Mouse (Mus musculus) B cell, adult 2 months (primary cell): ENCODE results near the gene Zcchc3.
"Not testable (repeated sequence)": the region's sequence is repeated elsewhere in the genome, so short reads cannot be mapped to it uniquely, and the experiment has no call there.

Source experiments
- DNase-seq, 2 experiments: peaks; one replicate each; pipeline ENCODE4 v3.0.0; 2022

Gene Zcchc3

DNA sequence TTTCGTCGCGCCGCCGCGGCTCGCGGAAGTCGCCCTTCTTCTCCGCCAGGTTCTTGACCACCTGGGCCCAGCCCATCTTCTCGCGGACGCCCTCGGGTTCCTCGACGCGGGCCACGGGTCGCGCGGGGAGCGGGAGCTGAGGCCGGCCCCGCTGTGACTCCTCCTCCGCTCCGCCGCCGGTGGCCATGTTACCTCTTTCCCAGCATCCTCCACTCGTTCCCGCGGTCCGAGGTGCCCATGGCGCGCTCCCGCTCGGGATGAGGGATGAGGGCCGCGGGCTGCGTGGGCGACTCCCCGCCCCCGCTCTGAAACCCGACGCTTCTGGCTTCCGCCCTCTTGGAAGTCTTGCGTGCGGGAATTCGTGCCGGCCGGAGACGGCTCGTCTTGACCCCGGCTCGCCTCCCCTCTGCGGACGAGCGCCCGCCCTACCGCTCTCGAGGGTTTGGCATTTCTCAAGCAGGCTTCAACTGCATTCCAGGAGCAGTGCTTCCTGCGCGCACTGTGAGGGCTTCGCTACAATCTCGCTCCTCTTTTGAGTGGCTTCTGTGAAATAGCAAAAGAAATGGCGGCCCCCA, at the start of gene Zcchc3:
Gene Zcchc3 (minus strand): TSS at position 437 of the 575 bp plus-strand sequence.
- DNase-seq, result peak; percentile 56 to 57

DNA sequence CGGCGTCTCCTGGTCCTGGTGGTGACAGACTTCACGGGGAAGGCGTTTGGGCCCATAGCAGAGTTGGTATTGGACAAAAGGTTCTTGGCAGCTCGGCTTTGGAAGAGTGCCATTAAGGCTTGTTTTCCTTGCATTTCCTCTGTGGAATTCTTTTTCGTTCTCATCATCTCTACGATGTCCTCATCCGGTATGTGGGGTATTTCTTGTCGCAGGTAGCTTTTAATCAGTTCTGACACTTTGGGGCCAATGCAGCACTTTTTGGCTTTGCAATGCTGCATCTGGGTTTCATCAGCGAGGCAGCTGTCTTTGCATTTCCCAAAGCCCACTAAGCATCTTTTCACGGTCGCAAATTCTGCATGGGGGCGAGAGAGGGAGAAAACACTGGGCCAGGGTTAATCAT, 44.4 kb upstream of the Zcchc3 start:
- DNase-seq, result no peak

DNA sequence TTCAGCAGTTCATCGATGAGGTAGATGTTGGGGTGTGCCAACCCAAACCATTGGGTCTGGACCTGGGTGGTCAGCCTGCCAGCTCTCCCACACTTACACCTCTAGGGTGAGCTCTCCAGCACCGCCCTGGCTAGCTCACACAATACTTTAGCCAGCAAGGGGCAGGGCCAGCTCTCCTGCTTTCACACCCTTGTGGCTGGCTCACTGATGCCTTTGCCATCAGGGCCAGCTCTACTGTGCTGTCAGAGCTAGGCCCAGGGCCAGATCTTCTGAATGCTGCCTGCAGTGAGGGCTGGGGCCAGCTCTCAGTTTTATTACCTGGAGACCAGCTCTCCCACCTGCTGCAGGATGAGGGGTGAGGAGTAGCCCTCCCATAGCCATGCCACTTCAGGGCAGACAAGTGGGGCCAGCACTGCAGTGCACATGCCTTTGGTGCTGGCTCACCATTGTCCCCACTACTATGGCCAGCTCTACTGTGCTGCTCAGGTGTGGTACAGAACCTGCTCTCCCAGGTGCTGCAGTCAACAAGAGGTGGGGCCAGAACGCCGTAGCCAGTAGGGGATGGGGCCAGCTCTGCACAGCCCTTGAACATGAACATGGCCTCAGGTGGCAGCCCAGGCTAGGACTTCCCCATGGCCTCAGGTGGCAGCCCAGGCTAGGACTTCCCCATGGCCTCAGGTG, 37.4 kb upstream of the Zcchc3 start:
- no peak for DNase-seq

DNA sequence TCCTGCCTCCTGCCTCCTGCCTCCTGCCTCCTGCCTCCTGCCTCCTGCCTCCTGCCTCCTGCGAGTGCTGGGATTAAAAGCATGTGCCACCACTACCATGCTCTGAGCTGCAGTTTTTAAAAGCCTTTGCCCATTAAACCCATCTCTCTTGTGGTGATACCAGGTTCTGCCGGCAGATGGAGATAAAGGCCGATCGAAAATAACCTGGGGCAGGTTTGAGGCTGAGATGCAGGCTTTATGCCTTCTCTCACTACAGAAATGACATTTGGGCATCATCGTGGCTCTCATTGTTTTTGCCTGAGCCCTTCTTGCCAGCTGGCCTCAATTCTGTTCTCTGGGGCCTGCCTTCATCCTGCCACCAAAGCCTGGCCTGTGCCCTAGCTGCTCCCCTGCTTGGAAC, 35.4 kb upstream of the Zcchc3 start:
- DNase-seq, result peak; percentile 44 to 59

DNA sequence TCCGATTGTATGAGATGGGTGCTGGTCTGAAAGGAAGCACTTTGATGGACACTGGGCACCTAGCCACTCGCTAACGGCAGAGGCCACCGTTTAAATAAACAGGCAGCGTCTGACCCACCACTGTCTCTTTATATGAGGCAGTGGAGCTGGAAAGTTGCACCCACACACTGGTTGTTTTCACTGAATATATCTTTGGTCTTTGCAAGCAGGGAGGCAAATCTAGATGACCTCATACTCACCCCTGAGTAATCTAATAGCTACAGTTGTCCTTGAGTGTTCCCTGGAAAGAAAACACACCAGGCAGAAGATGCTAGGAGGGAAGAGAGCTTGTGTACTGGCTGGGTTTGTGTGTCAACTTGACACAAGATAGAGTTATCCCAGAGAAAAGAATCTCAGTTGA, 32.6 kb upstream of the Zcchc3 start:
- DNase-seq, result no peak

DNA sequence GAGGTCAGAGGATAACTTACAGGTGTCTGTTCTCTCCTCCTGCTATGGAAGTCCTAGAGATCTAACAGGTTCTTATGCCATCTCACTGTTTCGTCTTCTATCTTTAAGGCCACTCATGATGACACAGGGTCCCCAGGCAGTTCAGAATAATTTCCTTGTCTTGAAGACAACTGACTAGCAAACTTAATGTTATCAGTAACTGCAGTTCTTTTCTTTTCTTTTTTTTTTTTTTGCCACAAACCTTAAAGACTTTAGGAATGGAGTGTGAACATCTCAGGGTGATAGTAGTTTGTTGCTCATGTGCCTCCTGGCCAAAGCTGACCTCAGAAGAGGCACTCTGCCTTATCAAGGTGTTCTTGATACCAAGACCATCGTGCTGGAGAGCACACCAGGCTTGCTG, 31.8 kb upstream of the Zcchc3 start:
- no peak for DNase-seq

DNA sequence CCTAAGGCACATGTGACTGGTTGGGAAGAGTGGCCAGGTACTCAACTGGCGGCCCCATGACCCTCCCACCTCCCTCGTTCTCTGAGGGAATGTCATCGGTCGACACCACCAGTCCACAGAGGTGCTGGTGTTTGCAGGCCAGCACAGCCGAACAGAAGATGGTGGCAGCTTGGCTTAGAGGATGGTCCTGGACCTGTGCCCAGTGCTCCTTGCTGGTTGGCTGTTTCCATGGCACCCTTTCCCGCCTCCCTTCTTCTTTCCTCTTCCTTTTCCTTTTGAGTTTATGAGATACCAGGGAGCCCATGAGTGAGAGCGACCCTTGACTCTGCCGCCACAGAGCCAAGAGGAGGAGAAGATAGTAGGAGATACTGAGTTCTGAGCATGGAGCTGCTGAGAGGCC, 28.5 kb upstream of the Zcchc3 start:
- no peak for DNase-seq

DNA sequence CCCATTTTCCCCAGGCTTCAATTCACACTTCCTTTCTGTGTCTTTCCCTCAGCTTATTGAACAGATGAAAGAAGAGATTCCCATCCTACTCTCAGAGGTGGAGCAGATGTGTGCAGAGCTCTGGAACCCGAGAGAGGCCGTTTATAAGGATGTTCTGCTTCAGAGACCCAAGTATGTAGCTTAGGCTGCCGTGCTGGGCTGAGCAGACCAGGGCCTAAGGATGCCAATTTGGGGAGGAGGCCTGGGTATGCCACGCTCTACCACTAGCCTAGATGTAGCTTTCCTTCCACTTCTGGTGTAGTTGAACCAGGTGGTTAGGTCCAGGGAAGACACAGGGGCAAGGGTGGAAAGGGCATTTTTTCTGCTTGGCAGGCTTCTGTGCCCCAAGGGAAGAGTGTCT, 27.5 kb upstream of the Zcchc3 start:
- no peak for DNase-seq

DNA sequence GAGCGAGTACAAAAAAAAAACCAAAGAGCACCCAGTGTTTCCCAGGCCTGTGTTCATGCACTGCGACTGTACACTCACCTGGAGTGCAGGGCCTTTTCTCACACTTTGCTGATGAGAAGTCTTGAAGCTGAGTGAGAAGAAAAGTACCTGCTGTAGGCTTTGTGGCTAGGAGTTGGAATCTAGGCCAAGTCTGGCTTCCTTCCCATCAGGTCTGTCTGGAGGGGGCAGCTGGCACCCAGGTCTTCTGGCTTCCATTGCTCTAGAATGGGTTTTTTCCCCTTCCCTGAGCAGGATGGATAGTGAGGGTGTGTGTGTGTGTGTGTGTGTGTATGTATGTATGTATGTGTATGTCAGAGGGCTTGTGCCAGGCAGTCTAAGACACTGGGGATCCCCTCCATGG, 25.0 kb upstream of the Zcchc3 start:
- DNase-seq, result no peak

DNA sequence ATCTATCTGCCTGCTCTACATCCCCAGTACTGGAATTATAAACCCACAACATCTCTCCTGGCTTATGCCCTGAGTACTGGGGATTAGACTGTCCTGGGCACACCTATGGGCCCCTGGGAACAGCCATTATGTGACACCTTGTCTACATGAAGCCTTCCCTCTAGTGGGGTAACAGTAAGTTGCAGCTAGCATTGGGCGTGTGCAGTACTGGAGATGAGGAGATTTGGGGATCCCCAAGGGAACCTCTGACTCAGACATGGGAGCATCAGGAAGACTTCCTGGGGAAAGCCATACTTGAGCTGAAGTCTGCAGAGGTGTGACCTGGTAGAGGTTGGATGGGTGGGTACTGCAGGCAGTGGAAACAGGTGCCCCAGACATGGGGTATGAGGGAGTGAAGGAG, 24.1 kb upstream of the Zcchc3 start:
- DNase-seq, result no peak

DNA sequence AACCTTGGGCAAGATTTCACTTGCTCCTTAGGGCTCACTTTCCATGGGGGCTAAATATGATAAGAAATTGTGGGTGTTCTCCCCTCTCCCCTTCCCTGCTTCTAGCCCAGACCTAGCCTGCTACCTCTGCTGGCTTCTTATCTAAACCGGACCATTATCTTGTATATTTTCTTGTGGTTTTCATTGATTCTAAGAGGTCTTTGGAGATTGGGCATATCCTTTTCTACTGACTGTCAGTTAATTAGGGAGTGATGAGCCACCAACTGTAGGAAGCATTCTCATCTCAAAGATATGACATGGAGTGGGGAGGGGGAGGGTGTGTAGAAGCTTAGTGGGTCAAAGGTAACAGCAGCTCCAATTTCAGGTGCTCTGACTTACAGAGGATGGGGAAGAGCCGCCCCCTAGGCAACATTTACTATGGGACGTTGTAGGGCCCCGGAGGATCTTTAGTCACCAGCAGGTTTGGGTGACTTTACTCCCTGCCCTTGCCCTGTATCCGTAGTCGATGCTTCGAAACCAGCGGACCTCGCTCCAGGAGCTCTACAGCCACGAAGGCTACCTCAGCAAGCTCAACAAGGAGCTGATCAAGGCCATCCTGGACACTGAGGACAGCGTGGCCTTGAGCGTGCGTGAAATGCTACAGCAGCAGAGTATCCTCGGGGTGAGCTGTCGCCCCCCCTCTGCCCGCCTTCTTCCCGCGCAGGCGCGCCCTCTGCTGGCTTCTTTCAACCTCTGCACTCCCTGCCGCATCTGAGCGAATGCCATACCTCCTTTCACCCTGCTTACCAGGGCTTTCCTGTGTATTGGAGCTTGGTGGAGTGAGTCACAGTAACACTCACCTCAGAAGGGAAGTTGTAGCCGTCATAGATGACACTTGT, 22.4 kb upstream of the Zcchc3 start:
- peak; percentile 90 for DNase-seq

DNA sequence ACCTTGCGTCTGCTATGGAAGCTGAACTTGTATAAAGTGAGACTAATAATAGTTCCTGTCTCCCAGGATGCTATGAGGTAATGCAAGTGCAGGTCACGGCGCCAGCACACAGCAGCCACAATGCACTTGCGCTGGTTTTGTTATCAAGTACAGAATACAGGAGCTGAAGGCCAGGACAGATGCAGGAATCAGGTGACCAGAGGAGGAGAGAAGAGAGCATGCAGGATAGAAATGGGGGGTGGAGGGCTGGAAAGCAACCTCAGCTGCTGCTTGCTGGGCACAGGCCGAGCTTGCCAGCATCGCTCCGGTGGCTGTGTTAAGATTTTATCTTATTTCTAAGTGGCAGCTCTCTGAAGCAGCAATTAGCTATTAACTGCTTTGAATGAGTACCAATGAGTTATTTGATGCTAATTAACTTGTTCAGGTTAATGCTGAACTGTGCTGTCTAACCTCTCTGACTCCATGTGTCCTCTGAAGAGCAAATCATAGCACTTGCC, 21.6 kb upstream of the Zcchc3 start:
- no peak for DNase-seq

DNA sequence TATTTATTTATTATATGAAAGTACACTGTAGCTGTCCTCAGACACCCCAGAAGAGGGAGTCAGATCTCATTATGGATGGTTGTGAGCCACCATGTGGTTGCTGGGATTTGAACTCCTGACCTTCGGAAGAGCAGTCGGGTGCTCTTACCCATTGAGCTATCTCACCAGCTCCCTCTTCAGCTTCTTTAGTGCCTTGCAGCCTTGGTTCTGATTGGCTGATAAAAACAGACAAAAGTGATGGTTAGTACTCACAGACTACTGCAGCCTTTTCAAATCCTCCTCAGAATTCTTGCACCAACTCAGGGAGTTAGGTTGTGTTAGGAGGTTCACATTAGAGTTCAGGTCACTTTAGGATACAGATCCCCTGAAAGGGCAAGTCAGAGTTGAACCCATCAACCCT, 13.7 kb upstream of the Zcchc3 start:
- DNase-seq, result not testable (repeated sequence)

DNA sequence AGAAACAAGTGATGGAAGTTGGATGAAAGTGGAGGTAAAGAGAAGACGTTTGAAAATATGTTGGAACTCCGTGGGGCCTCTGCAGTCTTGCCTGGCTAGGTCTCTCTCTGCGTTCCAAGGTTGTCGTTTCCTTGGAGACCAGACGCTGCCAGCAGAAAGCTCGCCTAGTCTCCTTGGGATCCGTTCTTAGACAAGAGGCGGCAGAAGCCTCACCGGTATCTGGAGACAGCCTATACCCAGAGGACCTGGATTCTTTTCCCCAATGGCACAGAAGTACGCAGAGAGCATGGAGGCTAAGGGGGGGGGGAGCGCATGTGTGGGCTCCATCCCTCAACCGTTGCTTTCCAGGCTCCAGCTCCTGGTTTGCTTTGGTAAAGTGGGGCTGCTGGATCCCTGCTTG, 12.7 kb upstream of the Zcchc3 start:
- no peak for DNase-seq

DNA sequence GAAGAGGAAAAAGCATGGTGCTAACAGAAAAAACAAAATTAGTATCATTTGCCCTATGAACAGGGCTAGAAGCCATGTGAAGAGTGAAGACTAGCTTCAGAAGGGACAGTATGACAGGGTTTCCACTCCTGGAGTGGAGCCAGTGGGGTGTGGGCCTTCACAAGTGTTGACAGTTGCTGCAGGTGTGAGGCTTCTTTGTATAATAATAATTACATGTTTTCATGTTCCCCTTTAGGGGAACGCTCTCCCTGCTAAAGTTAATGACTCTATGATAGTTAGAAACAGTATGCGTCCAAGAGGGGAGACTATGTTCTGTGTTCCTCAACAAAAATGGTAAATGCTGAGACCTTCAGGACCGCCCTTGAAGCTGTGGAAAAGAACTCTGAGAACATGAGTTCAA, 959 bp upstream of the Zcchc3 start:
- no peak for DNase-seq

DNA sequence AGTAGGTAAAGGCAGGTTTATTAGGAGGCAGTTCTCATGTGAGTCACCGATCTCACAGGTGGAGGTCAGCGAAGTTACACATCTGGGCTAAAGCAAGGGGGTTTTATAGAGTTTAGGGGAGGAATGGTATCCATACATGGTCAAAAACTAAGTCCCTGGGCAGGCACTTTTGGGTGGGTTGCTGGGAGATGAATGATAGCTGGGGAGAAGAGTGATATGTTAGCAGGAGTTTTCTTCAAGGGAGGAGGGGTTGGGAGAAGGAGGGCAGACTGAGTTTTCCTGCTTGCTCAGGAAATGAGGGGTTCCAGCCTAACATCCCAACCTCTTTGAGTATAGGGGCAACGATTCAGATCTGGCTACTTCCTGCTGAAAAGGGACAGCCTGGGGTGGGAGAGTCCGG, 460 bp upstream of the Zcchc3 start, which contains the start of gene 6820408C15Rik:
Gene 6820408C15Rik (plus strand): TSS at position 301 of the 400 bp plus-strand sequence.
- no peak for DNase-seq

DNA sequence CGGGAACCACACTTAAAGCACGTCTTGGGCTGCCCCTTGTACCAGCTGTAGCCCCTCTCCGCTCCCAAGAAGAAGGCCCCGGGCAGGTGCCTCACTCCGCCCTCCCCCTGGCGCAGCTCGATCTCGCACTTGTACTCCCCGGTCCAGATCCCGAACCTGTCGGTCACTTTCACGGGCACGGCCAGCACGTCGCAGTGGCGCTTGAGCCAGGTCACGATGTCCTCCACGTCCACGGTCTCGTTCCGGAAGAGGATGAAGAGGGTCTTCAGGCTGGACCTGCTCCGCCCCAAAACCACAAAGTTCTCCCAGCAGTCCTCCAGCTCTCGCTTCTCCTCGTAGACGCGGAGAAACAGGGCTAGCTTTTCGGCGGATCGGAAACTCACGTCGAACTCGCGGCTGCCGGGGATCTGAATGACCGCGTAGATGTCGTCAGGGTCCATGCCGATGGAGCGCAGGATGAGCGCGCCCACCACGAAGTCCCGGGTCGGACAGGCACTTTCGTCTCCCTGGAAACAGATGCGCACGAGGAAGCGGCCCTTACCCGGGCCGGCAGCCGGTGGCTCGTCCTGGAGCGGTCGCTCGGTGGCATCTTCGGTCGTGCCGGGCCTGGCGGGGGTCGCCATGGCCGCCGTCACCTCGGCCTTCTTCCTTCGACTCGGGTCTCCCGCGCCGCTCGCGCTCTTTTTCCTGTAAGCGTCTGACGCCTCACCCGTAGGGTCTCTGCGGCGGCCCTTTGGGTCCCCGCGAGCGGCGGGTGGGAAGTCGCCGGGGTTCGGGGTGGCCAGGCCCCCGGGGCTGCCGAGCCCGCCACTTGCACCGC, 852 bp downstream of the Zcchc3 start:
- peak; percentile 29 to 34 for DNase-seq

DNA sequence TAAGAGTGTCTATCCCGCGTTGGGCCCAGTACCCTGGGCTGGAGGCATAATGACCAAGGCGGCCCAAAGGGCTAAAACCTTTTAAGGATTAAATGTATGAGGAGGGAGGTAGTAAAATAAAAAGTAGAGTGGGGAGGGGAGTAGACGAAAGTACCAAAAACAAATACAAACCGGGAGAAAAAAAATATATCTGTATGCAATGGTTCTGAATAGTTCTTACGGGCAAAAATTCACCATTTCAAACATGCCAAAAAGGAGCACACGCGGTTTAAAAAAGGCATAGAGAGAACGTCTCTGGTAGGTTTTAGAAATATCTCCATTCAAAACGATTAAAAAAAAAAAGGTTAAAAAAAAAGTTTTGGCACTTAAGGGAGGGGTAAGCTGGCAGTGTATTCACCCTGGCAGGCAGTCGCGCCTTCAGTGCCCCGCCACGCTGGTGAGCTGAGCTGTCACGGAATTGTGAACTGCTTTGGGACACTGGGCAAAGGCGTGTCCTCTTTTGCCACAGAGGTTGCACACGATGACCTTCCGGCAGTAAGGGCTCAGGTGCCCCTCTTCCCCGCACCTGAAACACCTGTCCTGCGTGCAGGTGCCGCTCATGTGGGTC, 1.6 kb downstream of the Zcchc3 start:
- no peak for DNase-seq

DNA sequence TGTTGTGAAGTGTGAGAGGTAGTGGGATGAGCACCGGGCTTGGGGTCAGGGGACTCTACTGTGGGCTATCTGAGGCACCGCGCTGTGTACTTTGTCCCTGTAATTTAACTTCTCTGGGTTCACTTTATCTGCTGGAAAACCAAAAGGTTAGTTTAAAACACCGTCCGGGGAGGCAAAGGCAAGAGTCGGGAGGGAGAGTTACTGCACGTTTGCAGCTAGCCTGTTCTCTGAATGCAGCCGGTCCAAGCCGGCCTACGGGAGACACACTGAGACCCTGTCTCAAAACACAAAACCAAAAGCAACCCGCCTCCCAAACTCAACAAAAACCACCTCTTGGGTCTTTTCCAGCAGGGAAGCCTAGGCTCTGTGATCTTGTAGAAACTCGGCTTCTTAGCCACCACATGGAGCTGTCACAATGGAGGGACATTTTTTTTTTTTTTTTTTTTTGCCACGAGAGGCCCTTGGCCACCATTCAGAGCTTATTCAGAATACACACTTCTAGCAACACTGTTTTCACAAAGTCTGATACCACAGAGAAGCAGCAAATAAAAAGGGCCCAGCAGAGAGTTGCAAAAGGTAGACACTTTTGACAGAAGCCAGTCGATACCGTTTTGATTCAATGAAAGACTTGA, 2.2 kb downstream of the Zcchc3 start:
- DNase-seq, result no peak

DNA sequence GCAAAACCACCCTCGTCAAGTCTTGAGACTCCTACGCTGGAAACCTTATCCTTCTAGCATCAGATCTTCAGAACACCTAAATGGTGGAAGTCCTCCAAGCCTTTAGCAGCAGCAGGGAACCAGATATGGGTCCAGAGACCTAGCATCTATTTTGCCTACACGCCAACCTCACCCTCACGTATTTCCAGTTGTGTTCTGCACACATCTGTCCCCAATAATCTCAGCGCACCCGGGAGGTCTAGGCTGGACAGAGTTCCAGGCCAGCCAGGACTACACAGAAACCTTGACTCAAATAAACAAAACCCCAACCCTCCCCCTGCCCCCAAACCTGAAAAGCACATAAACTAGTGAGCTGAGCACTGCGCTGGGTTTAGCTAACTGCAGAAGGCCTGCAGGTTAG, 3.4 kb downstream of the Zcchc3 start:
- no peak for DNase-seq

DNA sequence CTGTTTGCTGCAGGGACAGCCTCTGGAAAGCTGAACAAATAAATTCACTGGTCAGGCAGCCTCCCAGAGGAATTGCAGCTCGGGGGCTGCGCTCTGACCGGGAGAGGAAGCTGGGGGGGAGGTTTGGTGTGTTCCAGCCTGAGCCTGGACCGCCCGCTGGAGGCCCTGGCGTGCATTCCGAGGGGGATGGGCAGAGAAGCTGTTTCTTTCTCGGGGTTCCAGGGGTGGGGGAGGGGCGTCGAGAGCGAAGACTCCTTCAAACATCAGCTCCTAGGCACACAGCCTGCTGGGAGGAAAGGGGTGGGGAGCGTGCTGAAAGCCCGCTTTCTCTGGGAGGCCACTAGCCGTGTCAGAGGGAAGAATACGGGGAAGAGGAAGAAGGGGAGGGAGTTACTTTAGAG, 3.9 kb downstream of the Zcchc3 start:
- no peak for DNase-seq

DNA sequence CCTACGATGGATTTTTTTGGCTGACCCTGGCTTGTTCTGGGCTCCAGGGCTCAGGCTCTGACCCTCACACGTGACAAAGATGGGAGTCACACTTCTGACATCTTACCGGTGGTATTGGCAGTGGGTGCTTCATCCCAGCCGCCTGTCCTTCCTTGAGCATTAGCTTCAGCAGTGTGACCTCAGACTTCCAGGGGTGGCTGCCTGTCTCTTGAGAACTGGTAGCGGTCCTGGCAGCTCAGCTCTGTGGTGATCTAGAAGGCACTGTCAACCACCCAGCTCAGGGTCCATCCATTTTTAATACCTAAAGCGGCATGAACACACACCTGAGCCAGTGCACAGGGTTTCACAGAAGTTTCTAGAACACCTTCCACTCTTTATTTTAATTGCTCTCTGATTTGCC, 5.0 kb downstream of the Zcchc3 start:
- DNase-seq, result no peak
